Mouse (Mus musculus) hindbrain, postnatal 0 days (tissue): ENCODE measurements around the gene Kcnb1. TPM values are rescaled to one million over a fixed set of nuclear protein-coding genes. Genes with fewer than 3 reads are reported as not detected.
A peak's percentile ranks its signal among the peaks of the same experiment; 100 is the strongest.

Source experiments
- ATAC-seq: fragments of 200-750 bp; cut with Nextera tagmentation; 2 replicates; pipeline ENCODE4 v1.8.0; 2017; ENCODE audit warnings: mild to moderate bottlenecking, moderate TSS enrichment, moderate library complexity
- DNase-seq: peaks from one replicate; pipeline ENCODE4 v3.0.0-alpha.2; 2015; ENCODE audit warnings: low spot score
- H3K27ac ChIP-seq: fragments of 300-500 bp; sonication (generic); 2 replicates; pipeline ENCODE4 v1.5.1; 2014; ENCODE audit warnings: mild to moderate bottlenecking
- H3K27me3 ChIP-seq: fragments of 300-500 bp; sonication (generic); 2 replicates; pipeline ENCODE4 v1.6.1; 2014; ENCODE audit warnings: low read length, mixed read lengths; ENCODE audit not compliant: insufficient read depth
- H3K36me3 ChIP-seq: fragments of 300-500 bp; sonication (generic); 2 replicates; pipeline ENCODE4 v1.6.1; 2014; ENCODE audit warnings: low read length, mixed read lengths; ENCODE audit not compliant: insufficient read depth
- H3K4me1 ChIP-seq: fragments of 300-500 bp; sonication (generic); 2 replicates; pipeline ENCODE4 v1.6.1; 2014; ENCODE audit warnings: antibody characterized with exemption, low read length, mixed read lengths; ENCODE audit not compliant: insufficient read depth
- H3K4me2 ChIP-seq: fragments of 300-500 bp; sonication (generic); 2 replicates; pipeline ENCODE4 v1.6.1; 2014; ENCODE audit warnings: low read depth, mild to moderate bottlenecking, low read length, moderate library complexity, mixed read lengths
- H3K4me3 ChIP-seq: fragments of 300-500 bp; sonication (generic); 2 replicates; pipeline ENCODE4 v1.5.1; 2014; ENCODE audit warnings: low read length
- H3K9ac ChIP-seq: fragments of 300-500 bp; sonication (generic); replicated peaks from 2 replicates; pipeline ENCODE4 v1.6.1; 2014; ENCODE audit warnings: mild to moderate bottlenecking, low read length, moderate library complexity, mixed read lengths
- H3K9me3 ChIP-seq: fragments of 300-500 bp; sonication (generic); 2 replicates; pipeline ENCODE4 v1.6.1; 2016; ENCODE audit warnings: low read length, mixed read lengths
- CTCF ChIP-seq: IDR thresholded peaks from 2 replicates; pipeline ENCODE4 v1.5.1; 2016; ENCODE audit warnings: antibody characterized with exemption, control low read depth, low read depth
- WGBS: fragments of 180-500 bp; shearing (Covaris S2); extraction: QIAGEN DNeasy Blood & Tissue Kit; methylation state at CpG from one replicate; pipeline ENCODE4 v1.1.7; 2014; 5-methylcytosine and 5-hydroxymethylcytosine counted together
- polyA plus RNA-seq: library from polyadenylated mRNA; unstranded; fragments of >200 nt; fragmentation: Nextera tagmentation; extraction: Ambion mirVana; gene quantifications from 2 replicates; pipeline ENCODE4 v1.2.1, GENCODE M21; 2015
- total RNA-seq: library from RNA; depleted of rRNA; stranded (reverse); fragments of >200 nt; gene quantifications from 2 replicates; pipeline ENCODE4 v1.2.3, GENCODE M21; 2014

Gene Kcnb1
- total and polyA plus RNA-seq, 2 experiments from 2014 or later, result 5.1 to 21.5 TPM

DNA sequence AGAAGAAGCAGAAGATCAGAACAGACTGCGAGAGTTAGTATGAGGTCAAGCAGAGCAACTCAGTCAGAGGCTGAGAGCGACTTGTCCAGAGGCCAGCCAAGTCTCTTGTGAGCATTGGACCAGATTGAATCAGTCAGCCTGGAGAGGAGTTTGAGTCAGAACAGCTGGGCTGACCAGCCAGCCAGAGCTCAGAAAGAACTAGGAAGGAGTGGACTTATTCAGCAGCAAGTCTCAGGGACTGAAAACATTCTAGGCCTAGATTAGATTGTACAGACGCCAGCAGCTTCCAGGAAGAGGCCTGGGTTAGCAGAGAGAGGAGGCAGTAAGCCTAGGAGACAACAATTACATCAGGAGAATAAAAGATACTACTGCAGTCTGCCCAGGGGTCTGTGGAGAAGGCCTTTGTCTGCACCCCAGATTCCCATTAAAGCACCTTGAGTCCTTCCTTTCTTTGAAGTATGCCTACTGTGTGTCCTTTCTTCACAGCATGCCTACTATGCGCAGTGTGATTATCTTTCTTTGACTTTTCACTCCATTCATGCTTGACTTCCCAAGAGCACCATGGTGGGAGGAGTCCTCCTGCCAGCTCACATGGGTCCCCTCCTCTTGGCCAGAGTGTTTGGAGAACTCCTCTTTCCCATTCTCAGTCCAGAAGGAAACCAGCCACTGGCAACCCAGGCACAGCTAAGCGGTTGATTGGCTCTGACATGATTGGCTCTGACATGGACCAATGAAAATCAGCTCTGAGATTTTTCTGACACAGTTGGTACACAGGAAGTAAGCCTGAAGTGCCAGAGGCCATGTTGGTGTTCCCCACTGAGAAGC lies 16.7 kb downstream of the Kcnb1 start:
- Histone ChIP-seq H3K4me3 (no peak overlapping the region), H3K4me1 (no peaks in the 10 kb centered on the region), H3K27ac (no peak overlapping the region), H3K9ac (no peak overlapping the region), H3K9me3 (no peaks in the 10 kb centered on the region), H3K36me3 (no peaks in the 10 kb centered on the region), H3K4me2 (no peak overlapping the region), H3K27me3 (no peaks in the 10 kb centered on the region)
- ATAC-seq (no peak), DNase-seq (no peak)
- no peak for TF ChIP-seq CTCF
- WGBS, result 79% methylated on average over 5 of the region's 5 CpGs

DNA sequence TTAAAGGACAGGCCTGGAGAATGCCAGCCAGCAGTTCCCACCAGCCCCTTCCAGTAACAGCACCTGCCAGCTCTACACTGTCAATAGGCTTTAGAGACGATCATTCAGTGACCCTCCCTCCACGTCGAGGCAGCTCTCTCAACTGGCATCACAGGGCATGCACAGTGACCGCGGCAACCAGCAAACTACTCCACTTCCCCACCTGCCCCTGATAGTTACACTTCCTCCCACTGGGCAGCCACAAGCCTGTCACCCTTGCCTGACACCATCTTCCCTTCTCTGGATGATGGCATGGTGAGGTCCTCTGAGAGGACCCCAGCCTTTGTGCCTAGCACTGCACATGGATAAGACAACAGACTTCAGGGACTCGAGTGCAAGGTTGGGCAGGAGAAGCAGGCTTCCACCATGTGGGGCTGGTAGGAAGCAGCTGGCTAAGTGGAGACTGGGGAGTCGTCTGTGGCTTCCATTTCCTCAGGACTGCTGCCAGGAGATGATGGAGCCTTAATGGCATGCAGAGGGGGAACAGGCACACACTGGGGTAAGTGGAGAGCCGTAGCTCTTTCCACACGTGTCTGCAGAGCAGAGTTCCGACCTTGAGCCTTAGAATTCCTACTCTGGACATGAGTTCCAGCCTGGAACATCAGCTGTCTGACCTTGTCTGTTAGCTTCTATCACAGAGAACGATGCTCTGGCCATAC lies 22.3 kb downstream of the Kcnb1 start:
- TF ChIP-seq CTCF, result no peak
- Histone ChIP-seq H3K4me1 (no peaks in the 10 kb centered on the region), H3K9ac (no peak overlapping the region), H3K9me3 (no peaks in the 10 kb centered on the region), H3K36me3 (no peaks in the 10 kb centered on the region), H3K4me2 (no peak overlapping the region), H3K4me3 (no peak overlapping the region), H3K27me3 (no peaks in the 10 kb centered on the region), H3K27ac (no peak overlapping the region)
- ATAC-seq (no peak), DNase-seq (no peak)
- WGBS, result 44% methylated on average over 11 of the region's 11 CpGs

DNA sequence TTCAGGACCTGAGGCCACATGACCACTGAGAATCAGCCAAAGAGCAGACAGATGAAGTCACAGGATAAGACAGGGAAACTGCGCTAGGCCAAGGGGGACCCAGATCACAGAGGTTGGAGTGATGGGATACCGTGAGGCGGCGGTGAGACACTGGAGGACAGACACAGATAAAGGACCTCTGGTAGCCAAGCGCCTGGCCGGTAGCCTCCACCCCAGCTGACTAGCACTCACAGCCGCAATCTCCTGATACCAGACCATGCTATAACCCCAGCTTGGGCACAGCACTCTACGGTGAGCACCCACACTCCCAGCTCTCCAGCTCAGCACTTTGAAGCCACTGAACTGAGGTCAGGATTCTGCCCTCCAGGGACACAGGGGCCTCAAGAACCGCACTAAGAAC lies 26.4 kb downstream of the Kcnb1 start:
- TF ChIP-seq CTCF, result no peak
- H3K27me3 ChIP-seq, result no peaks in the 10 kb centered on the region
- ATAC-seq (no peak), DNase-seq (no peak)
- no peak overlapping the region for H3K9ac ChIP-seq
- H3K27ac ChIP-seq, result no peak overlapping the region
- H3K36me3 ChIP-seq, result no peaks in the 10 kb centered on the region
- 81% methylated on average over 9 of the region's 9 CpGs for WGBS
- H3K9me3 ChIP-seq, result no peaks in the 10 kb centered on the region
- H3K4me3 ChIP-seq, result no peak overlapping the region
- no peaks in the 10 kb centered on the region for H3K4me1 ChIP-seq
- no peak overlapping the region for H3K4me2 ChIP-seq

DNA sequence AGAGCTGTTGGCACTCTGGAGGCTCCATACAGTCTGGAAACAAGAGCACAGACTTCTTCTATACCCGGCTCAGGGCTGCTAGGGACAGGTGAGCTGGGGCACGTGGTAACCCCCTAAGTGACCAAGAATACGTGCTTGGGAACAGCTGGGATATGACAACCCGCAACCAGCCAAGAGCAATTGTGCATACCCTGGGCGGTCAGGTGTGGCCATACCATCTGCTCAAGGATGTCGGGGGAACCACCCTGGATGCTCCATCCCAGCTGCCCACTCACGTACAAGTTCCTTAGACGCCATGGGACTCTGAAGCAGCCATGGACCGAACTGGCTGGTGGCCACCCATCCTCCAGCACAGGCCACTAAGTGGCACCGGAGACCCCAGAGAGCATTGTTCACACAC lies 26.8 kb downstream of the Kcnb1 start:
- ATAC-seq (peak; percentile 43), DNase-seq (no peak)
- WGBS, result 71% methylated on average over 10 of the region's 10 CpGs
- Histone ChIP-seq H3K4me3 (no peak overlapping the region), H3K4me1 (no peaks in the 10 kb centered on the region), H3K9ac (no peak overlapping the region), H3K27me3 (no peaks in the 10 kb centered on the region), H3K4me2 (no peak overlapping the region), H3K9me3 (no peaks in the 10 kb centered on the region), H3K27ac (no peak overlapping the region), H3K36me3 (no peaks in the 10 kb centered on the region)
- TF ChIP-seq CTCF, result no peak

DNA sequence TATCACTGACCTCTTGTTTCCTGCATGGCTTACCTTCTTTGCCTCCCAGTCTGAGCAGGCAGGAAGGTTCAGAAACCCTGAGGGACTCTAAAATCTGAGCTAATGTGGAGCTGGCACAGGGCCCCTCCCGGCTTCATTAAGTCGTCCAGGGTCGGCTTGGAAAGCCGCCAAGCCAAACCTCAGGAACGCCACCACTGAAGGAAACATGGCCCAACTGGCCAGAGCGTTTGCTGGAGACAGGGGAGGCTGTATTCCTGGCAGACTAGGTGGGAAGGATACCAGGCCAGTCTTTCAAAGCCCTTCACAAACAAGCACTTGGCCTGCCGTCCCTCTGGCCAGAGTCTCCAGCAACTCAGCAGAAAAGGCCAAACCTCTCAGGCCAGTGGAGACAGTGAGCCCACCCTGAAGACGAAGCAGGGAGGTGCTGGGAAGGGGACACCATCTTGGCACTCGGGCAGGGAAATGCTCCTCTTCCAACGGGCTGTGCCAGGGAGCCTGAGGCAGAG lies 27.4 kb downstream of the Kcnb1 start:
- no peak for TF ChIP-seq CTCF
- no peaks in the 10 kb centered on the region for H3K36me3 ChIP-seq
- 41% methylated on average over 10 of the region's 10 CpGs for WGBS
- H3K27ac ChIP-seq, result no peak overlapping the region
- H3K4me1 ChIP-seq, result no peaks in the 10 kb centered on the region
- no peaks in the 10 kb centered on the region for H3K9me3 ChIP-seq
- no peak overlapping the region for H3K9ac ChIP-seq
- DNase-seq (peak; percentile 73), ATAC-seq (peak; percentile 22; the same call in 1 of the 2 replicates)
- H3K4me3 ChIP-seq, result no peak overlapping the region
- no peak overlapping the region for H3K4me2 ChIP-seq
- no peaks in the 10 kb centered on the region for H3K27me3 ChIP-seq

DNA sequence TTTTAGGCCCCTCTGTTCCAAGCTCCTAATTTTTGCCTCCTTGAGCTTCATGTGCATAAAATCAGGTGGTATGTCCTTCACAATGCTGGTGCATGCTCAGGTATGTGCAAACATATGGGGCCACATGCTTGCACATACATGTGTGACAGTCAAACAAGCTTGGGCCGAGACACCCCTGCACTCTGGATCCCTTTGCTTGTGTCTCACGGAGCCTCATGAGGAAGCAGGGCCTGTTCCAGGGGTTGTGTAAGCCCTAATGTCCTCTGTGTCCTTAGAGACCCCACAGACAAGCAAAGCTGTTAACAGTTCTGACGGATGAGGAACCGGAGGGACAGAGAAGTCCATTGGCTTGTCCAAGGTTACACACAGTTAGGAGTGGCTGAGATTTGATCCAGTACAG lies 30.2 kb downstream of the Kcnb1 start:
- Histone ChIP-seq H3K4me2 (no peak overlapping the region), H3K36me3 (no peaks in the 10 kb centered on the region), H3K27me3 (no peaks in the 10 kb centered on the region), H3K4me3 (no peak overlapping the region), H3K9me3 (no peaks in the 10 kb centered on the region), H3K4me1 (peaks cover 10% of the 10 kb centered on the region; the same call in 1 of the 2 replicates), H3K9ac (no peak overlapping the region), H3K27ac (no peak overlapping the region)
- no peak for TF ChIP-seq CTCF
- ATAC-seq (no peak), DNase-seq (no peak)
- 96% methylated on average over 4 of the region's 4 CpGs for WGBS
